Mouse (Mus musculus) lung, embryonic 15.5 days (tissue): ENCODE data around the gene Cox5a. TPM values are rescaled to one million over a fixed set of nuclear protein-coding genes. Genes with fewer than 3 reads are reported as not detected.

Source experiments
- ATAC-seq: fragments of 200-750 bp; cut with Nextera tagmentation; 2 replicates; pipeline ENCODE4 v1.8.0; 2017; ENCODE audit warnings: moderate number of reproducible peaks, borderline replicate concordance; ENCODE audit not compliant: low FRiP score, low TSS enrichment; ENCODE audit errors: extremely low read depth
- H3K27ac ChIP-seq: fragments of 300-500 bp; sonication (generic); 2 replicates; pipeline ENCODE4 v1.5.1; 2015; ENCODE audit warnings: moderate library complexity, mild to moderate bottlenecking, inconsistent platforms
- H3K27me3 ChIP-seq: fragments of 300-500 bp; sonication (generic); 2 replicates; pipeline ENCODE4 v1.6.1; 2015; ENCODE audit warnings: inconsistent platforms
- H3K36me3 ChIP-seq: fragments of 300-500 bp; sonication (generic); 2 replicates; pipeline ENCODE4 v1.6.1; 2015; ENCODE audit warnings: inconsistent platforms
- H3K4me1 ChIP-seq: fragments of 300-500 bp; sonication (generic); 2 replicates; pipeline ENCODE4 v1.6.1; 2015; ENCODE audit warnings: inconsistent platforms
- H3K4me2 ChIP-seq: fragments of 300-500 bp; sonication (generic); 2 replicates; pipeline ENCODE4 v1.6.1; 2015; ENCODE audit warnings: inconsistent platforms, mild to moderate bottlenecking, moderate library complexity
- H3K4me3 ChIP-seq: fragments of 300-500 bp; sonication (generic); 2 replicates; pipeline ENCODE4 v1.5.1; 2015; ENCODE audit warnings: mild to moderate bottlenecking, inconsistent platforms
- H3K9ac ChIP-seq: fragments of 300-500 bp; sonication (generic); 2 replicates; pipeline ENCODE4 v1.6.1; 2015; ENCODE audit warnings: inconsistent platforms
- H3K9me3 ChIP-seq: fragments of 300-500 bp; sonication (generic); 2 replicates; pipeline ENCODE4 v1.6.1; 2016; ENCODE audit warnings: inconsistent platforms
- WGBS: fragments of 180-500 bp; shearing (Covaris S2); methylation state at CpG from one replicate; pipeline ENCODE4 v1.1.7; 2015; 5-methylcytosine and 5-hydroxymethylcytosine counted together
- polyA plus RNA-seq: library from polyadenylated mRNA; unstranded; fragments of >200 nt; fragmentation: Nextera tagmentation; extraction: Ambion mirVana; gene quantifications from 2 replicates; pipeline ENCODE4 v1.2.1, GENCODE M21; 2015

The Cox5a gene
- polyA plus RNA-seq, 1 experiment from 2014 or later, result 516 TPM

DNA sequence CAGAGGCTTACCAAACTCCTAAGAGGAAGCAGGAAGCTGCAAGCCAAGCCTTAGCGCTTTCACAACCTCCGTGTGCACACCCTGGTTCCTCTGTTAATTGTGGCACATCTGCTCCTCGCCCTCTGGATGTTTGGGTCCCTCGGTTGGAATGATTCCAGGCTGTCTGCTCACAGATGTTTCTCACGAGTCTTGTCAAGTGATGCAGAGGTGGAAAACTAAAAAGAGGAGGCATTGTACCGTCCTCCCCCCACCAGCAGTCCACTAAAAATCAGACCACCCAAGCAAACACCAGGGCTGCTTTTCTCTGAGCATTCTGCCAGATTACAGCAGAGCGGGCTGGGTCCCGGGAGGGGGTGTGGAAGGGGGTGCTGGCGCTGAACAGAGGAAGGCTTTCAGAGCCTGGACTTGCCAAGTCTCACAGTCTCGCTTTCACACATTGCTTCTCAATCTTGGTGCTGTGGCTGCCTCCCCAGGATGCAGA lies 44.7 kb downstream of the Cox5a start:
- H3K4me3 ChIP-seq, result no peak overlapping the region
- WGBS, result 46% methylated on average over 10 of the region's 10 CpGs
- no peaks in the 10 kb centered on the region for H3K27me3 ChIP-seq
- no peak overlapping the region for H3K9ac ChIP-seq
- 0 out of 2 replicates have a peak overlapping the region, but pooled peaks have one; percentile 10 for H3K27ac ChIP-seq
- no peaks in the 10 kb centered on the region for H3K9me3 ChIP-seq
- H3K4me1 ChIP-seq, result peaks cover 37% of the 10 kb centered on the region
- peaks cover 13% of the 10 kb centered on the region; the same call in 1 of the 2 replicates for H3K36me3 ChIP-seq
- no peak for ATAC-seq
- no peak overlapping the region for H3K4me2 ChIP-seq

DNA sequence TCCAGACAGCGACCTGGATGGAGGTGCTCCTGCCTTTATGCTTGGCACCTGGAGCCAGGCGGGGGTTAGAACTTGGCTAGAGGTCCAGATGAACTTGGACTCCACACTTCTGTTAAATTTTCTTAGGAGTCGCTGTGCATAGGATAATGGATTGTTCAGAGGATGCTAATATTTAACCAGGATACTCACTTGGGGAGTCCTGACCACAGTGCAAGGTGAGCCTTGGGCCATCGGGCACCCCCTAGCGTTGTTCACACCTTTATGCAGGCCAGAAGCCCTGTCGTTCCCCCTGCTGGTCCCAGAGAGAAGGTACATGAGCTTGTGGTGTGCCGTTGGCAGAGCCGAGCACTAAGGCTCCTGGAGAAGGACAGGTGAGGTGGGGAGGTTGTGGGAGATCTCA lies 45.8 kb downstream of the Cox5a start:
- Histone ChIP-seq H3K4me3 (no peak overlapping the region), H3K27me3 (no peaks in the 10 kb centered on the region), H3K9me3 (no peaks in the 10 kb centered on the region), H3K4me1 (peaks cover 31% of the 10 kb centered on the region), H3K36me3 (peaks cover 13% of the 10 kb centered on the region; the same call in 1 of the 2 replicates), H3K9ac (no peak overlapping the region), H3K27ac (no peak overlapping the region), H3K4me2 (no peak overlapping the region)
- 46% methylated on average over 8 of the region's 8 CpGs for WGBS
- no peak for ATAC-seq

DNA sequence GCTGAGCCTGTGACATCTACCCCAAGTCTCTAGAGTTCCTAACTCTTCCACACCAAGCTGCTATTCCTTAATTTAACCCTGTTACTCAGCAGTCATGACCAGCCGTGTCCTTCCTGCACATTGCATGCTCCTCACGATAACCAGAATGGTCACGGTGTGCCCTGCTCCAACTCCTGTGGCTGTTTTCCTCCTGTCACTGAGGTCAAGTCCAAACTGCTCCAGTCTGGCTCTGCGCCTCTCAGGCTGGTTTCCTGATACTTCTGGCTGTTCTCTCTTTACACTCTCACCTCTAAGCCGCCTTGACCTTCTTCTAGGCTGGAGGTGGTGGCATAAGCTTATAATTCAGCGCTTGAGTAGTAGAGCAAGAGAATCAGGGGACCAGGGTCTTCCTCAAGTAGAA lies 47.4 kb downstream of the Cox5a start:
- WGBS, result 94% methylated on average over 6 of the region's 6 CpGs
- H3K4me1 ChIP-seq, result peaks cover 14% of the 10 kb centered on the region
- no peak overlapping the region for H3K27ac ChIP-seq
- no peak for ATAC-seq
- H3K27me3 ChIP-seq, result no peaks in the 10 kb centered on the region
- no peak overlapping the region for H3K4me3 ChIP-seq
- no peaks in the 10 kb centered on the region for H3K9me3 ChIP-seq
- no peak overlapping the region for H3K4me2 ChIP-seq
- peaks cover 13% of the 10 kb centered on the region; the same call in 1 of the 2 replicates for H3K36me3 ChIP-seq
- no peak overlapping the region for H3K9ac ChIP-seq

- Histone ChIP-seq H3K36me3 (peaks cover 8% of the 10 kb centered on the region), H3K4me3 (no peak overlapping the region), H3K27ac (no peak overlapping the region), H3K9me3 (no peaks in the 10 kb centered on the region), H3K27me3 (no peaks in the 10 kb centered on the region), H3K4me1 (no peaks in the 10 kb centered on the region), H3K9ac (no peak overlapping the region), H3K4me2 (no peak overlapping the region)
- no peak for ATAC-seq
Observed at GRCm38 (mm10) chr9:57574397-57574796, 53.3 kb downstream of the Cox5a start.

GRCm38 (mm10) chr9:57575577-57575976 lies 54.5 kb downstream of the Cox5a start:
- Histone ChIP-seq H3K9me3 (no peaks in the 10 kb centered on the region), H3K36me3 (peaks cover 13% of the 10 kb centered on the region), H3K27ac (no peak overlapping the region), H3K27me3 (no peaks in the 10 kb centered on the region), H3K4me2 (no peak overlapping the region), H3K4me3 (no peak overlapping the region), H3K9ac (no peak overlapping the region), H3K4me1 (no peaks in the 10 kb centered on the region)
- 59% methylated on average over 3 of the region's 3 CpGs for WGBS
- ATAC-seq, result no peak

- no peak for ATAC-seq
- Histone ChIP-seq H3K9ac (no peak overlapping the region), H3K4me3 (no peak overlapping the region), H3K36me3 (peaks cover 24% of the 10 kb centered on the region), H3K4me2 (no peak overlapping the region), H3K4me1 (no peaks in the 10 kb centered on the region), H3K27ac (no peak overlapping the region), H3K27me3 (no peaks in the 10 kb centered on the region), H3K9me3 (no peaks in the 10 kb centered on the region)
- 81% methylated on average over 6 of the region's 6 CpGs for WGBS
Observed at GRCm38 (mm10) chr9:57577144-57577849, 56.2 kb downstream of the Cox5a start.

Other genes starting within 250 kb of the Cox5a start
- gene Ppcdc, start 81.2 kb upstream of the Cox5a start, polyA plus RNA-seq, result 24.9 and 27.5 TPM in 2 replicates
- 6.3 and 6.9 TPM in 2 replicates for gene Scamp5, start 53.2 kb upstream of the Cox5a start, polyA plus RNA-seq
- 2.2 and 2.9 TPM in 2 replicates for gene Rpp25, start 17.2 kb upstream of the Cox5a start, polyA plus RNA-seq
- 23.1 and 23.2 TPM in 2 replicates for gene Fam219b, start 16.3 kb downstream of the Cox5a start, polyA plus RNA-seq
- gene Mpi, start 31.5 kb downstream of the Cox5a start, polyA plus RNA-seq, result 39.8 and 46.3 TPM in 2 replicates
- 60.9 and 61.2 TPM in 2 replicates for gene Scamp2, start 39.7 kb downstream of the Cox5a start, polyA plus RNA-seq
- 11.6 and 16.0 TPM in 2 replicates for gene Ulk3, start 68.2 kb downstream of the Cox5a start, polyA plus RNA-seq
- not detected in 2 replicates for gene Cplx3, start 85.0 kb downstream of the Cox5a start, polyA plus RNA-seq
- gene Lman1l, start 99.5 kb downstream of the Cox5a start, polyA plus RNA-seq, result not detected in 2 replicates
- 22.7 and 25.9 TPM in 2 replicates for gene Csk, start 132.4 kb downstream of the Cox5a start, polyA plus RNA-seq
- not detected in 2 replicates for gene Cyp1a2, start 162.4 kb downstream of the Cox5a start, polyA plus RNA-seq
- gene Cyp1a1, start 166.7 kb downstream of the Cox5a start, polyA plus RNA-seq, result 0.11 and 0.14 TPM in 2 replicates
- gene Edc3, start 187.3 kb downstream of the Cox5a start, polyA plus RNA-seq, result 34.0 and 35.8 TPM in 2 replicates
- gene Clk3, start 244.6 kb downstream of the Cox5a start, polyA plus RNA-seq, result 79.5 and 85.5 TPM in 2 replicates